Mouse (Mus musculus): ENCODE results near the gene Olfr576.
A peak's percentile ranks its signal among the peaks of the same experiment; 100 is the strongest.

Gene Olfr576

DNA sequence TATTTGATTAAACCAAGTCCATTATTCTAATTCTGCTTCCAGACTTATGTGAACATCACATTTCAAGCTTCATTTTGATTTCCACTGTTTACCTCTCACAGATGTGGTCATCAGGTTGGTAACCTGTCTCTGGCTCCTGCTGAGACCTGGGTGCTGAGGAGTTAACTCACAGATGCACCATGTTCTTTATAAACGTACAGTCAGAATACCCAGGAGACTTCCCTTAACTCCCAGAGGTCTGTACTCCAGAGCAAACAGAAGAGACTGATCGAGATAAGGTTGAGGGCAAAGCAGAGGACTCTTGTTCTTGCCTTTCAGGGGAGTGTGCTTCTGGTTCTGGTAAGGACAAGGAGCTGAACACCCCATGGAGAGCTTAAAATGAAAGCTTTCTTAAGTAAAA lies at the start of gene Olfr576:
Olfr576 (plus strand) TSS at position 301 of the 400 bp plus-strand sequence.
- no peak for DNase-seq (ENCODE audit: inconsistent ontology term)

DNA sequence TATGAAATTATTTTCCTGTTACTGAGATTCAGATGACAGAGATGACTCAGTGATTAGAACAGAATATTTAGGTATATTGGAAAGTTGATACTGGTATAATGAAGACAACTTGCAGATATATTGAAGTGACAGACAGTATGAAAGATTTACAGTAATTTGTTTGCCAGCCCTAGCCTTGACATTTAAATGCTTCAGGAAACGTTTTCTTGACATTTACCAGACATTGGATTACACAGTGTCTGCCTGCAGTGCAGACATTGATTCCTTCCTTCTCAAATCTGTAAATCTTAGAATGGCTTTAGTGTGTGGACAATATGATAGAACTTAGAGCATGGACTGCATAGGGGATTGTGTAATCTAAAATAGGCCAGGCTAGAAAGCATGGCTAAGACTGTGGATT lies 47.2 kb upstream of the Olfr576 start:
- no peak for DNase-seq (ENCODE audit: inconsistent ontology term)

DNA sequence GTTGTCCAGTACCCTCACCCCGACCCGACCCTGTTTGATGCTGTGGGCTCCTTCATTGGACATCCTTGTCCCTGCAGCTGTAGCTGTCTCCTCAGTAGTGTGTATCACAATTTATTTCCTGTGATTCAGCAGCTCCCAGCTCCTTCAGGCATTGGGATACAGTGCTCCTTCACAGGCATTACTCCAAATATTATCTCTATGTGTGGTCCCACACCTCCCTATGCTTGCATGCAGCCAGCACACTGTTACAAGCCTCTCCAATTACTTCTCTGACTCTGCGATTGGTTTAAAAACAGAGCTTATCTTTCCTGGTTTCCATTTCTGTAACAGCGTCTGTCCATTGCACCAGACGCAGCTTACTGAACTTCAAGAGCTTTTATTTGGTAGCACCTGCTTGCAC lies 46.1 kb upstream of the Olfr576 start:
- DNase-seq (ENCODE audit: inconsistent ontology term) = no peak

DNA sequence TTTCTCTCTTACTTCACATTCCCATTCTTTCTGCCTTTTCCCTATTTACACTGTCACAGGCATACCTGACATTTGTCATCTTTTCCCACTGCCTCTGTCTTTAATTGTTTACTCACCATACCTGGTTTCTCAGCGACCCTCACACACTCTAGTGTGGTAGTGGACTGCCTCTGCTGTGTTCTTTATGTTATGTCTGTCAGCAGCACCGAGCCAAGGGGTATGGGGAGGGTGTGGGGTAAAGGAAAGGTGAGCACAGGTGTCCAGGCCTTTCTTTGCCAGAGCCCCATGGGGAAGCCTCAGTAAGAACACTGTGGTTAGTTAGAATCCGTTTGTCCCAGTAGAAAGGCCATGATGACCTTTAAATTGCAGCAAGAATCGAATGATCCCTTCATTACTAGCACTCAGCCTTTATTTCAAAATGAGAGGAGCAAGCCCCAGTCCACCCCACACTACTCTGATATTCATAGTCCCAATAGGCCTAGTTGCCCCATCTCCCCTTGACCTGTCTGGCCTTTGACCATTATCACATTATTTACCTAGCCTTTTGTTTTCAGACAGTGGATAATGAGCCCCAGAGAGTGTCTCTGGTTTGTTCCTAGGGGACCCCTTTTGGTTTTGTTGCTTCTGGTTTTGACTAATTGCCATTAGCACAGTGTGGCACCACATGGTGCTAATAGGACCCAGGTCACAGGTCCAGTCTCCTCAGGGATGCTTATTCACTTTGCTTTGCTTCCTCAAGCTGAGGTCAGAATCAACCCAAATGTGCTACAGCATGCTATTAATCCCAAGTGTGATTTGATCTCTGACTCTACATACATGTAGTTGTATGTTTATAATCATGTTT lies 45.2 kb upstream of the Olfr576 start, which contains the start of gene Olfr571:
Olfr571 (minus strand) TSS at position 505 of the 844 bp plus-strand sequence.
- DNase-seq (ENCODE audit: inconsistent ontology term) = no peak

DNA sequence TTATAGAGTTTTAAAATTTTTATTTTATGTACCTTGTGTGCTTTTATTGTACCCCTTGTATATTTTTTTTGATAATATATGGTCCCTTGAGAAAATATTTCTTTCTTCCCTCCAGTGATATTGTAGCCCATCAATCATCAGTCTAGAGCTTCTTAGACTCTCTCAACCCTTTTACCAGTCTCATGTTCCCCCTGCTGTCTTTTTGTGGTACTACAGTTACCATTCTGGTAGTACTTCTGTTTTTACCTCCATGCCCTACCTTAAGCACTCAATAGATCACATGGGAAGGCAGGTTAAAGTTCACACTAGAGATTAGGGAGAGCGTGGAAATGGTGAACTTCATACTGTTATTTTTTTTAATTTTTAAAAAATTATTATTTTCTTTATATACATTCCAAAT lies 42.8 kb upstream of the Olfr576 start:
- DNase-seq (ENCODE audit: inconsistent ontology term) = peak; percentile 4

DNA sequence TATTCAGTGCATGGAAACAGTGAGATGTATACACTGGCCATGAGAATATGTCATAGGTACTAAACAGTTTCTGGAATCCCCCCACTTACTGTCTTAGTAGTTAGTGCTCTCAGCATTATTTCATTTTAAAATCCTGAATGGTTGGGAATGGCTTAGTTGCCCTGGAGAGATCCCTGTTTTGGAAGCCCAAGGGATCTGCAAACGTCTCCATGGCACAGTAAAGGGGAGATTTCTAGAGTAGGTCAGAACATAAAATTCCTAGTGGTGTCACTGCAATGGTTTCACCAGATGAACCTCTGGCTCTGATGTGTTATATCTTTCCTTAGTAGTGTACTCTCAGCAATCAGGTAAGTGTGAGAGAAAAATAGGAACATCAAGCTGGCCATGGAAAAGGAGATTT lies 38.4 kb upstream of the Olfr576 start, which contains the start of gene Olfr572:
Olfr572 (plus strand) TSS at position 301 of the 400 bp plus-strand sequence.
- DNase-seq (ENCODE audit: inconsistent ontology term) = no peak

DNA sequence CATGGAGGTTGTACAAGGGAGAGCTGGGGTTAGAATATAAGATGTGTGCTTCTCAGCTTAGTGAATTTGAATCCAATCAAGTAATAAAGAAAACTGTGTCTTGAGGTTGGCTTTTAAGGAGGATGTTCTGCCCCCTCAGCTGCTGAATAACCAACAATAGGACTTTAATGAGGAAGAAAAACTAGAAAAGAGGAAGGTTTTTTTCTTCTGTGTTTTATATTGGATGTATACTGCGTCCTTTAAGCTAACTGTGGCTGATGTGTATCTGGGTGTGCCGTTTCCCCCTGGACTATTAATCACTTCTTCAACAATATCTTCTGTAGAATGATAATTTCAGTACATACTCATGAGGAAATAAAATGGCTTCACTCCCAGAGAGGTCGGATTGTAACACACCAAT lies 35.4 kb upstream of the Olfr576 start:
- DNase-seq (ENCODE audit: inconsistent ontology term) = no peak

DNA sequence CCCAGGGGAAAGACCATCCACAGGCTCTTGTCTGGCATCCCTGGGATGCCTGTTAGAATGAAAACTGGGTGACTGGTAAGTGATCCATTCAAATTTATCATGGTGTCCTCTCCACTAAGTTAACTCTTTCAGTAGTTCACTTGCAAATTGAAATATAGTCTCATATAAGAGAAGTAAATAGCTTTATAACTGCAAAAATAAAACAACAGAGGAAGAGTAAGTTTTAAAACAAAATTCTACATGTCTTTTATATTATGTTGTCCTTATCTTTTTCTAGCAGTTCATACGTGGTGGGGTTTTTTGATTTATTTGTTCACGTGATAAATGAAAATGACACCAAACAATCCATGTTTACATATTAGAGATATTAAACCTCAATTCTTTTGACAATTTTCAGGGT lies 20.0 kb upstream of the Olfr576 start, which contains the start of gene Olfr573-ps1:
Olfr573-ps1 (minus strand) TSS at position 101 of the 400 bp plus-strand sequence.
- DNase-seq (ENCODE audit: inconsistent ontology term) = no peak

DNA sequence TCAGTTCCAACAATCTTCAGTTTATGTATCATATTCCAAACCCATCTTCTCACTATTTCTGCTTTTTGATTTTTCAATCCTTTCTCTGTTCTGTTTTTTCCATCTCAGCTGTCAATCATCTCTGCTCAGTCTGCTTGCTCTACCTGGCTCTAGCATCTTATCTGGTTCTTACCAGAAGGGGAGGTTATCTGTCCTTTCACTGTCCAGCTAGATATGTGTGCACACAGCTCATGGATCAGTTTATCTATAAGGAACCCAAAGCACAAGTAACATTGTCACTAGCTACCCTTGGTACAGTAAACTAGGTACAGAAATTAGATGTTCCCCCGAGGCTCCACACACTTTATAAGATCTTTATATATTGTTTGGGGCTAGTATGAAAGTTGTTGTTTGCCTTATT lies 19.0 kb upstream of the Olfr576 start:
- no peak for DNase-seq (ENCODE audit: inconsistent ontology term)

DNA sequence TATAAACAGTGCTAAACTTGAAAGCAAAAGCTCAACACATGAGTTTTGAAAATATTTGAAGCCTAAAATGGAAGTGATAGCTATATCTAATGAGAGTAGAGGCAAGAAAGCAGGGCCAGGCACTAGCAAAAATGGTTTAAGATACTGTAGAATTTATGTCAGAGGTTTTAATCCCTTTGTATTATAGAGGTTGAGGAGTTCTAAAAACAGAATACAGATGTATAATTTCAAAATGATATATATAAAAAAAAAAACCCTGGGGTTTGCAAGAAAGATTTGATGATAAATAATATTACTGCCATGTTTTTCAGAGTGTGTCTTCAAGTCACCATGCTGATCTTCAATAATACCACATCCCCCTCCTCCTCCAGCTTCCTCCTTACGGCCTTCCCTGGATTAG lies 14.3 kb upstream of the Olfr576 start, which contains the start of gene Olfr574:
Olfr574 (plus strand) TSS at position 301 of the 400 bp plus-strand sequence.
- no peak for DNase-seq (ENCODE audit: inconsistent ontology term)

DNA sequence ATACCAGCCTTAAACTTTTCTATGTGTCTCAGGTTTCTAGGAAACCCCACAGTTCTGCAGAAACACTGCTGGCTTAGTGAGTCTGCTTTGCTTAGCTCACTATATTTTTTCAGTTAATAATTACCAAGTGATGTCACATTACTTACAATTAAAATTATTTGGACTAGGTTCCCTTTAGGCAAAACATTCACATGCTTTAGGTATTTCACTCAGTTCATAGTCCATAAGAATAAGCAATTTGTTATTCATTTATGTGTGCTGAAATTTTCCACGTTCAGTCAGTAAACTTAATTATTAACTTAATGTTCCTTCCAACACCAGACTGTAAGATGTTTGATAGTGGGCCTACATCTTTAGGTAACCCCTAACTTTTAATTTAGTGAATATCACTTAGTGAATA lies 11.7 kb upstream of the Olfr576 start:
- no peak for DNase-seq (ENCODE audit: inconsistent ontology term)

DNA sequence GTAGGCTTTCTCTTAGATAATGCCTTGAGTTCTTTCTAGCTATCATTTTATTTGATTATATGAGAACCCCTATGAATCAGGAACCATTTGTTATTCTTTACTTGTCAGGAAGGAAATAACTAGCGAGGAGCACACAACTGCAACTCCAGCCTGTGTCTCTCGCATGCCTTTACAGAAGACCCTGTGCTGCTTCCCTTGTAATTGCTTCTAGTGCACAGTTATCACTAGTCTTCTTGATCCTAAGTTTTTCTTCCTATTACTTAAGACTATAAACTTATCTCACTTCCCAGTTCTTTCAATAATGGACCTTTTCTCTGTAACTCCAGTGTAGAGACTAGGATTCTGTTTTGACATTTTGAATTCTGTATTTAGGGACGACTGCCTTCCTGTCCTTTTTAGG lies 4.3 kb upstream of the Olfr576 start:
- DNase-seq (ENCODE audit: inconsistent ontology term) = no peak

DNA sequence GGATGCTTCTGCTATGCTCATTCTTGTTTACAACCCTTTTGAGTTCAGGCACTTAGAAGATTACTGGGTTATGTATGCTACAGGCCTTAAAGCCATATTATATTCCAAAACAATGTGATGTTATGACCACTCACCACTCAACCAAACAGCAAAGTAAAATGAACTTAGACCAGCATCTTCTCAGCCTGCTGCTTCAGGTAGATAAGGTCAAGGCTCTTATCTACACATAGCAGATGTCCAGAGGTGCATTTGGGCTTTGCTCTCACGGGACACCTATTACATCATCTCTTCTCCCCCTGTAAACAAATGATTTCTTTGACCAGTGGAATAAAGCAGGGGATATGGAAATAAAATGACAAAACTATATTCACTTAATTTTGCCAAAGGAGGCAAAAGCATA lies 3.9 kb upstream of the Olfr576 start, which contains the start of gene Olfr575:
Olfr575 (minus strand) TSS at position 183 of the 400 bp plus-strand sequence.
- DNase-seq (ENCODE audit: inconsistent ontology term) = no peak

DNA sequence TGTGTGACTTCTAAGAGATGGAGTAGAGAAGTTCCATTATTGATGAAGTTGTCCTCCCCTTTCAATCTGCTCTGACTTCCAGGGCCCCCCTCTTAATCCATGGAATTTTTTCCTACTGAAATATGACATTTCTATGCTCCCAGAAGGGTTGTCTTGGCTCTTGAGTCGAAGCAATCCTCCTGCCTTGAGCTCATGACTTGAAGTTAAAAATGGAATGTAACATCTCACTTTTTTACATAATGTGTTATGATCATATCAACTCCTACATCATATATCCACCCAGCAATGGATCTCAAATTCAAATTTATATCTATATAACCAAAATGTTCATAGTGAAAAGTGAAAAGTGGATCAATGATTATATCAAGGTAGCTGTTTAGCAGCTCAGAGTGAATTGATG lies 11.9 kb downstream of the Olfr576 start:
- no peak for DNase-seq (ENCODE audit: inconsistent ontology term)

DNA sequence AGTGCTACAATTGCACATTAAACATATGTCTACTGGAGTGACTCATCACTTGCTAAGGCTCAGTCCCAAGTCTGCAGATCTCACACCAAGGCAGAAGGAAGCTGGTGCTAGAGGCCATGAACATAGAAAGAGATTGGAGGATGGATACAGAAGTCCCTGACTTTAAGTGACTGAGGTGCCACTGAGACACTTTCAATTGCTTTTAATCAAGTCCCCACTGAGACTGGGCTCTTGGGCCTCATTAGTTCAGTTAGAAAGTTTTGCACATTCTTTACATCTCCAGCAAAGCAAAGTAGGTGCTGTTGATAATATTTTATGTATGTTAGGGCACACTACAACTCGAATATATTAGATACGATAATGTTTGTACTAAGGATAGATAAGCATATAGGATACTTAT lies 13.4 kb downstream of the Olfr576 start, which contains the start of gene Olfr577:
Olfr577 (minus strand) TSS at position 101 of the 400 bp plus-strand sequence.
- no peak for DNase-seq (ENCODE audit: inconsistent ontology term)

DNA sequence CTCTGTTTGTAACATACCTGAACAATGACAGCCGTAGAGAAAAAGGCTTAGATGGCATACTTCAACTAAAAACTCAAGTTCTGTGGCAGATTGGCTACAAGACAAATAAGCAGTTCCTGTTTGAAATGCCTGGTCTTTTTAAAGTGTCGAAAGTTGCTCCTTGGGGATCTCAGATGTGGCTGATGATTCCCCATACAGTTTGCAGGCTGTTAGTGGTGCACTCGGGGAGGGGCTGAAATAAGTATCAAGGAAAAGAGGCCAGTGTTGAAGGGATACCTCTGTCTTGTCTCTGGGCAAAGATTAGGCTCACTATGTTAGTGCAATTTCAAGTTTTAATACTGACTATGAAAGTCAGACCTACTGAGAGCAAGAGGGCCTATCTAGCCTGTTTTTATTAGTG lies 26.8 kb downstream of the Olfr576 start, which contains the start of gene Olfr578:
Olfr578 (minus strand) TSS at position 101 of the 400 bp plus-strand sequence.
- DNase-seq (ENCODE audit: inconsistent ontology term) = no peak
